ENCODE assay signal across 8 mouse cellular contexts in the genomic region with DNA sequence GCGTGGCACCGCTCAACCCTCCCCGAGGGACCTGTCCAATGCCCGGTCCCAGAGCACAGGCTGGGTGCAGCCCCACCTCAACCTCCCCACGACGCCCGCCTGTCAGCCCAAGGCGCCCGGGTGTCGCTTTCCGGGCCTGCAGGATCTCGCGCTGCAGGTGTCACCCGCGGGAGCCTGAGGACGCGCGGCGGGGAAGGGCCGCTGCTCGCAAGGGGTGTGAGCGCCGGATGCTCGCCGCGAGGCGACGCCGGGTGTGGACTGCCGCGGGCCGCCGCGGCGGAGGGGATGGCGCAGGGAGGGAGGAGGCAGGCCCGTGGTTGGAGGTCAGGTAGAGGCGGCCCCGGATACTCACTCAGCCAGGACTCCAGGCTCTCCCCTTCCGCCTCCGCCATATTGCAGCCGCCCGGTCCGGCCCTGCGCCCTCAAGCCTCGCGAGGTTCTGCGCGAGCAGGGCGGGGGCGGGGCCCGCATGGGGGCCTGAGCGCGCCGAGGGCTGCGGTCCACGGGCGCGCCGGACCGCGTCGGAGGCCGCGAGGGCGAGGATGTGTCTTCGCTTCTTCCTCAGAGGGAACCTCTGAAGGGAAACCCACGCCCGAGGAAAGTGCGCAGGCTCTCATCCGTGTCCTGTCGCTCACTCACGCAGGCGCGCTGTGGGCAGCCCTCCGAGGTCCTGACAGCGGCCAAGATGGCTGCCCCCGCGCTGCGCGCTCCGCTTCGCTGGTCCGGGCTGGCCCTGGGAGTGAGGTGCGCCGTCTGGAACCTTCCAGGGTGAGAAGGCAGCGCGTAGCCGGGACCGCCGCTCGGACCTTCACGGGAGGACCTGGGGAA. TPM values are rescaled to one million over a fixed set of nuclear protein-coding genes. Genes with fewer than 3 reads are reported as not detected.
A peak's percentile ranks its signal among the peaks of the same experiment; 100 is the strongest.
DNase-seq lines count a peak whose midpoint lies in the region; ATAC-seq and TF ChIP-seq lines count a peak whose summit lies in the region.

TSS of gene Mrps7 (plus strand) at position 450 of the 828 bp plus-strand sequence.
TSS of gene Gga3 (minus strand) at position 576 of the 828 bp plus-strand sequence.

- TF ChIP-seq CTCF in cortical plate, adult 2 months (IDR thresholded peaks at IDR 0.05; ENCODE audit: extremely low read depth, insufficient read depth, low read length) = no peak

- peaks cover 11% of the 10 kb centered on the region for H3K4me1 ChIP-seq in cortical plate, adult 2 months (ENCODE audit: control insufficient read depth, insufficient read depth, low read length)

- peak; percentile 54; the same call in 1 of the 2 replicates for TF ChIP-seq POLR2A in cortical plate, adult 2 months (IDR thresholded peaks at IDR 0.05; ENCODE audit: extremely low read depth, insufficient read depth, low read length)

- peak; percentile 92 for ATAC-seq in activated CD4-positive, CD25-positive, alpha-beta regulatory T cell, adult 4 months
- peak; percentile 83 for ATAC-seq in megakaryocyte progenitor cell, adult 5-6 weeks (replicated peaks; ENCODE audit: poor library complexity)

- H3K4me3 ChIP-seq in cortical plate, adult 2 months (ENCODE audit: insufficient read depth, low read length) = peak within 1 kb of the TSS; percentile 83

- peak within 1 kb of the TSS; percentile 100 for H3K27ac ChIP-seq in cortical plate, adult 2 months (ENCODE audit: insufficient read depth, low read length)

- DNase-seq in gastrocnemius, postnatal 10 days = peak; percentile 95
- peak; percentile 96 for DNase-seq in induced T-regulatory cell, adult 2 months (ENCODE audit: low read depth)
- peak; percentile 73 to 87 for DNase-seq in left cerebral cortex, adult 9 months (ENCODE audit: low spot score in 2 of 2)
- peak; percentile 90 for DNase-seq in right cerebral cortex, postnatal 14 days
- DNase-seq in urinary bladder, postnatal 36 days (ENCODE audit: low spot score in 2 of 2) = peak; percentile 90 to 91

RNA-seq across cellular contexts. Expression of gene Mrps7, which starts in this region (rescaled TPM):
- 10 to 100 TPM; 28.2 to 29.8 TPM for polyA plus RNA-seq in activated CD4-positive, CD25-positive, alpha-beta regulatory T cell, adult 4 months (2017; shearing (Covaris generic))
- 46.6 and 50.5 TPM in 2 replicates for polyA plus RNA-seq in cortical plate, adult 2 months (2012; rRNA removed)
- 10 to 100 TPM; 61.1 to 71.6 TPM for total RNA-seq in gastrocnemius, postnatal 10 days (2021)
- total RNA-seq in megakaryocyte progenitor cell, adult 5-6 weeks (2015) = 56.9 and 63.7 TPM in 2 replicates
- 43.2 and 50.3 TPM in 2 replicates for total RNA-seq in megakaryocyte progenitor cell, adult 5-6 weeks (2017)

RNA-seq across cellular contexts. Expression of gene Gga3, which starts in this region (rescaled TPM):
- 10 to 100 TPM; 23.1 to 26.5 TPM for polyA plus RNA-seq in activated CD4-positive, CD25-positive, alpha-beta regulatory T cell, adult 4 months (2017; shearing (Covaris generic))
- polyA plus RNA-seq in cortical plate, adult 2 months (2012; rRNA removed) = 55.4 and 56.5 TPM in 2 replicates
- 10 to 100 TPM in 1 of 2 experiments, 1 to 10 TPM in 1; 9.3 to 21.6 TPM for total RNA-seq in gastrocnemius, postnatal 10 days (2021)
- 27.9 and 28.3 TPM in 2 replicates for total RNA-seq in megakaryocyte progenitor cell, adult 5-6 weeks (2015)
- total RNA-seq in megakaryocyte progenitor cell, adult 5-6 weeks (2017) = 17.0 and 40.0 TPM in 2 replicates

Comparison
In these comparisons a context has a peak if more than half of its experiments do, and no peak if none do; other contexts are left out.
1. Peak in every context shown above with its lines: DNase-seq, ATAC-seq, H3K4me3 ChIP-seq and H3K27ac ChIP-seq.